Comparison of ENCODE assay signal across 27 mouse cellular contexts in genomic region chr10:14619156-14619555, GRCm38 (mm10).
DNase-seq lines count a peak whose midpoint lies in the region; ATAC-seq lines count a peak whose summit lies in the region.
"Had no signal": no experiment of that assay in that cellular context is flagged by ENCODE, and none has a peak within 500 bp of the region (broad histone marks: within the 10 kb centered on the region; RNA-seq: fewer than 3 reads in every experiment).

No protein-coding gene starts in this region.

- H3K4me1 ChIP-seq in midbrain, embryonic 13.5 days (replicated peaks): no peaks in the 10 kb centered on the region
- H3K4me1 ChIP-seq: embryonic facial prominence, embryonic 13.5 days; forebrain, embryonic 12.5 days; forebrain, embryonic 15.5 days; hindbrain, embryonic 12.5 days; hindbrain, embryonic 15.5 days; intestine, embryonic 15.5 days had no signal

- no peaks in the 10 kb centered on the region for H3K27me3 ChIP-seq in midbrain, embryonic 13.5 days
- H3K27me3 ChIP-seq: CH12.LX; embryonic facial prominence, embryonic 13.5 days; forebrain, embryonic 12.5 days; forebrain, embryonic 15.5 days; hindbrain, embryonic 12.5 days; hindbrain, embryonic 15.5 days; intestine, embryonic 15.5 days had no signal

- no peak for ATAC-seq in midbrain, embryonic 13.5 days
- ATAC-seq: activated CD4-positive, CD25-positive, alpha-beta regulatory T cell, adult 4 months; forebrain, embryonic 15.5 days; intestine, embryonic 15.5 days had no signal

- DNase-seq in adrenal gland, postnatal 10 days: peak; percentile 2
- DNase-seq in adrenal gland, postnatal 36 days: no peak
- DNase-seq in 3T3-L1 (ENCODE audit: low read depth, low spot score) (peak; percentile 71), adipocyte (ENCODE audit: low spot score) (peak; percentile 41)
- DNase-seq in fibroblast of lung, adult 2 months (ENCODE audit: low read depth): peak; percentile 40
- DNase-seq in right cerebral cortex, postnatal 14 days: no peak
- DNase-seq in gastrocnemius, adult 18-20 months (ENCODE audit: low spot score): no peak
- DNase-seq: adrenal gland, postnatal 14 days; B cell, adult 2 months; cerebellum, adult 18-20 months; cerebellum, adult 9-10 months; cerebellum, postnatal 14 days; gastrocnemius, adult 2 months; gastrocnemius, postnatal 14 days; heart, adult 11 months; kidney, adult 11 months had no signal

- WGBS in midbrain, embryonic 13.5 days: 81% methylated on average over 1 of the region's 1 CpGs

- no peaks in the 10 kb centered on the region for H3K36me3 ChIP-seq in midbrain, embryonic 13.5 days
- H3K36me3 ChIP-seq: embryonic facial prominence, embryonic 13.5 days; forebrain, embryonic 12.5 days; forebrain, embryonic 15.5 days; G1E; hindbrain, embryonic 12.5 days; hindbrain, embryonic 15.5 days; intestine, embryonic 15.5 days had no signal

- H3K9ac ChIP-seq in midbrain, embryonic 13.5 days (replicated peaks): no peak overlapping the region
- H3K9ac ChIP-seq: embryonic facial prominence, embryonic 13.5 days; forebrain, embryonic 12.5 days; forebrain, embryonic 15.5 days; hindbrain, embryonic 12.5 days; hindbrain, embryonic 15.5 days; intestine, embryonic 15.5 days had no signal

- H3K4me2 ChIP-seq in midbrain, embryonic 13.5 days (replicated peaks): no peak overlapping the region
- H3K4me2 ChIP-seq: embryonic facial prominence, embryonic 13.5 days; forebrain, embryonic 12.5 days; forebrain, embryonic 15.5 days; heart, embryonic 11.5 days; hindbrain, embryonic 12.5 days; hindbrain, embryonic 15.5 days; intestine, embryonic 15.5 days had no signal

- no peak overlapping the region for H3K27ac ChIP-seq in midbrain, embryonic 13.5 days
- H3K27ac ChIP-seq: embryonic facial prominence, embryonic 13.5 days; forebrain, embryonic 12.5 days; forebrain, embryonic 15.5 days; gastrocnemius, adult 2 months; hindbrain, embryonic 12.5 days; hindbrain, embryonic 15.5 days; intestine, embryonic 15.5 days had no signal

- H3K4me3 ChIP-seq in midbrain, embryonic 13.5 days (replicated peaks): no peak overlapping the region
- H3K4me3 ChIP-seq: embryonic facial prominence, embryonic 13.5 days; forebrain, embryonic 12.5 days; forebrain, embryonic 15.5 days; gastrocnemius, adult 2 months; hindbrain, embryonic 12.5 days; hindbrain, embryonic 15.5 days; intestine, embryonic 15.5 days had no signal

- no peaks in the 10 kb centered on the region for H3K9me3 ChIP-seq in midbrain, embryonic 13.5 days
- H3K9me3 ChIP-seq: embryonic facial prominence, embryonic 13.5 days; forebrain, embryonic 12.5 days; forebrain, embryonic 15.5 days; G1E; hindbrain, embryonic 12.5 days; hindbrain, embryonic 15.5 days; intestine, embryonic 15.5 days had no signal

Comparison
In these comparisons a context has a peak if more than half of its experiments do, and no peak if none do; other contexts are left out.
1. DNase-seq: peak in adrenal gland, postnatal 10 days (single experiment), 3T3-L1 (single experiment), adipocyte (single experiment) and fibroblast of lung, adult 2 months (single experiment); none in adrenal gland, postnatal 36 days (0 of 2), right cerebral cortex, postnatal 14 days (single experiment) and gastrocnemius, adult 18-20 months (single experiment).